Mouse (Mus musculus) neural tube, embryonic 13.5 days (tissue): ENCODE data around the gene Cyth3. TPM values are rescaled to one million over a fixed set of nuclear protein-coding genes. Genes with fewer than 3 reads are reported as not detected.

Experiments used
- ATAC-seq: fragments of 200-750 bp; cut with Nextera tagmentation; 2 replicates; pipeline ENCODE4 v1.8.0; 2017; ENCODE audit warnings: low read depth, mild to moderate bottlenecking, moderate TSS enrichment, moderate library complexity
- H3K27ac ChIP-seq: fragments of 300-500 bp; sonication (generic); replicated peaks from 2 replicates; pipeline ENCODE4 v1.5.1; 2015; ENCODE audit warnings: moderate library complexity, mild to moderate bottlenecking, inconsistent platforms
- H3K27me3 ChIP-seq: fragments of 300-500 bp; sonication (generic); 2 replicates; pipeline ENCODE4 v1.6.1; 2015; ENCODE audit warnings: mild to moderate bottlenecking, inconsistent platforms
- H3K36me3 ChIP-seq: fragments of 300-500 bp; sonication (generic); 2 replicates; pipeline ENCODE4 v1.6.1; 2015; ENCODE audit warnings: mild to moderate bottlenecking, inconsistent platforms
- H3K4me1 ChIP-seq: fragments of 300-500 bp; sonication (generic); replicated peaks from 2 replicates; pipeline ENCODE4 v1.6.1; 2015; ENCODE audit warnings: inconsistent platforms
- H3K4me2 ChIP-seq: fragments of 300-500 bp; sonication (generic); 2 replicates; pipeline ENCODE4 v1.6.1; 2015; ENCODE audit warnings: inconsistent platforms, mild to moderate bottlenecking, moderate library complexity
- H3K4me3 ChIP-seq: fragments of 300-500 bp; sonication (generic); 2 replicates; pipeline ENCODE4 v1.5.1; 2015; ENCODE audit warnings: mild to moderate bottlenecking, inconsistent platforms
- H3K9ac ChIP-seq: fragments of 300-500 bp; sonication (generic); 2 replicates; pipeline ENCODE4 v1.6.1; 2015; ENCODE audit warnings: moderate library complexity, mild to moderate bottlenecking, inconsistent platforms
- H3K9me3 ChIP-seq: fragments of 300-500 bp; sonication (generic); 2 replicates; pipeline ENCODE4 v1.6.1; 2016; ENCODE audit warnings: inconsistent platforms
- WGBS: fragments of 180-500 bp; shearing (Covaris S2); methylation state at CpG from one replicate; pipeline ENCODE4 v1.1.7; 2015; 5-methylcytosine and 5-hydroxymethylcytosine counted together
- polyA plus RNA-seq: library from polyadenylated mRNA; unstranded; fragments of >200 nt; fragmentation: Nextera tagmentation; extraction: Ambion mirVana; gene quantifications from 2 replicates; pipeline ENCODE4 v1.2.1, GENCODE M21; 2015

Cyth3 gene
- polyA plus RNA-seq, 1 experiment from 2014 or later = 43.1 TPM

DNA sequence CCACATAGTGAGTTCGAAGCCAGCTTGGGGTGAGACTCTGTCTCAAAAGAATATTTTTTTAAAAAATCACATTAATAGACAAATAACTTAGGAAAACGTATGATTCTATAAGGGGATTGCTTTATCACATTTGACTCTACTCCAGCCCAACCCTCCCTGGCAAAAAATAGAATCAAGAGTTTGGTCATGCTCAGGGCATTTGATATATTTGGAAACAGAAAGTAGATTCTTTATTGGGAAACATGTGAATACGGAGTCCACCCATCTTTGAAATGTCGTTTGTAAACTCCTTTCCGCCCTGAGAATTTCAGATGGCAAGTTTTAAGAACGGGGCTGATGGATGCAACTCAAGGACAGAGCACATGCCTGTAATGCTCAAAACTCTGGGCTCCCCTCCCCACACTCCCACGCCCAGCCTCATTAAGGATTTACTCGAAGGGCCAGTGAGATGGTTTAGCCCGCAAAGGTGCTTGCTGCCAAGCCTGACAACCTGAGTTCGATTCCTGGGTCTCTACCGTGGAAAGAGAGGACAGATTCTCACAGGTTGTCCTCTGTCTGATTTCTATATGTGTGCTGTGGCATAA is 28.6 kb upstream of the Cyth3 start:
- 91% methylated on average over 11 of the region's 11 CpGs for WGBS

GRCm38 (mm10) chr5:143594291-143595065 is 27.8 kb upstream of the Cyth3 start:
- no peak for ATAC-seq
- 84% methylated on average over 3 of the region's 3 CpGs for WGBS
- Histone ChIP-seq H3K4me3 (no peak overlapping the region), H3K4me1 (no peaks in the 10 kb centered on the region; the same call in 1 of the 2 replicates), H3K4me2 (no peak overlapping the region), H3K9ac (no peak overlapping the region), H3K9me3 (0 out of 2 replicates have a peak, but pooled peaks cover 5% of the 10 kb centered on the region), H3K36me3 (no peaks in the 10 kb centered on the region), H3K27me3 (no peaks in the 10 kb centered on the region), H3K27ac (no peak overlapping the region)

More for the DNA sequence above, 28.6 kb upstream of the Cyth3 start:
- H3K27ac ChIP-seq = no peak overlapping the region
- H3K36me3 ChIP-seq = no peaks in the 10 kb centered on the region
- no peak overlapping the region for H3K4me3 ChIP-seq
- no peak overlapping the region for H3K9ac ChIP-seq
- H3K9me3 ChIP-seq = 0 out of 2 replicates have a peak, but pooled peaks cover 5% of the 10 kb centered on the region
- H3K4me1 ChIP-seq = peaks cover 2% of the 10 kb centered on the region; the same call in 1 of the 2 replicates
- H3K4me2 ChIP-seq = no peak overlapping the region
- no peaks in the 10 kb centered on the region for H3K27me3 ChIP-seq
- ATAC-seq = no peak

- no peak overlapping the region for H3K9ac ChIP-seq
- WGBS = 74% methylated on average over 10 of the region's 10 CpGs
Observed at GRCm38 (mm10) chr5:143602051-143602450, 20.2 kb upstream of the Cyth3 start.

DNA sequence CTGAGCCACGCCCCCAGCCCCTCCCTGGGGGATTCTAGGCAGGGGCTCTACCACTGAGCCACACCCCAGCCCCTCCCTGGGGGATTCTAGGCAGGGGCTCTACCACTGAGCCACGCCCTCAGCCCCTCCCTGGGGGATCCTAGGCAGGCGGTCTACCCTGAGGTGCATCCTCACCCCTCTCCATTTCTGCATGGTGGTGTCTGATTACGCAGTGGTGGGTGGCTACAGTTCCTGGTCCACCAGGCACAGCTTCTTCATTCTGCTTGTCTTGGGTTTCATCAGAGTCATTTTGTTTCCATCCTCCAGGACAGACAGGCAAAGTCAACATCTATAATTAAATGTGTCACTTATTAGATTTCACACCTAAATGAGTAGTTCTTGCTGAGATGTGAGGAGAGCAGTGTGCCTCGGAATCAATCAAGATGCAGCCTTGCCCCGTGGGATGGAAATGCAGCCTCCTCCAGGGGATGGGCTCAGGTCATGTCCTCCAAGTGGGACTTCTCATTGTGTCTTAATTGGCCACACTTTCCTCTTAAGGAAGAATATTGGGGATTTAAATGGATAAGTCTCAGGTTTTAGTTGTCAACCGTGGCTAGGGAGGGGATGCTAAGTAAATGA is 18.0 kb upstream of the Cyth3 start:
- Histone ChIP-seq H3K4me1 (no peaks in the 10 kb centered on the region), H3K27ac (no peak overlapping the region), H3K9me3 (no peaks in the 10 kb centered on the region), H3K27me3 (no peaks in the 10 kb centered on the region), H3K4me3 (no peak overlapping the region), H3K9ac (no peak overlapping the region), H3K4me2 (no peak overlapping the region), H3K36me3 (no peaks in the 10 kb centered on the region)
- WGBS = 75% methylated on average over 6 of the region's 7 CpGs
- ATAC-seq = no peak

More at GRCm38 (mm10) chr5:143602051-143602450, 20.2 kb upstream of the Cyth3 start:
- no peak for ATAC-seq
- no peaks in the 10 kb centered on the region for H3K36me3 ChIP-seq
- H3K9me3 ChIP-seq = 0 out of 2 replicates have a peak, but pooled peaks cover 5% of the 10 kb centered on the region
- no peak overlapping the region for H3K27ac ChIP-seq
- H3K4me2 ChIP-seq = no peak overlapping the region
- no peak overlapping the region for H3K4me3 ChIP-seq
- no peaks in the 10 kb centered on the region for H3K4me1 ChIP-seq
- no peaks in the 10 kb centered on the region for H3K27me3 ChIP-seq

- H3K27ac ChIP-seq = no peak overlapping the region
- 76% methylated on average over 10 of the region's 10 CpGs for WGBS
- no peak for ATAC-seq
- no peaks in the 10 kb centered on the region for H3K4me1 ChIP-seq
- H3K4me3 ChIP-seq = no peak overlapping the region
- H3K9ac ChIP-seq = no peak overlapping the region
- no peak overlapping the region for H3K4me2 ChIP-seq
- H3K9me3 ChIP-seq = no peaks in the 10 kb centered on the region
- no peaks in the 10 kb centered on the region for H3K27me3 ChIP-seq
- H3K36me3 ChIP-seq = no peaks in the 10 kb centered on the region
Observed at GRCm38 (mm10) chr5:143606756-143607155, 15.5 kb upstream of the Cyth3 start.

- 89% methylated on average over 10 of the region's 10 CpGs for WGBS
- Histone ChIP-seq H3K27me3 (no peaks in the 10 kb centered on the region), H3K9me3 (no peaks in the 10 kb centered on the region), H3K9ac (no peak overlapping the region), H3K4me2 (no peak overlapping the region), H3K27ac (no peak overlapping the region), H3K36me3 (no peaks in the 10 kb centered on the region), H3K4me1 (no peaks in the 10 kb centered on the region), H3K4me3 (no peak overlapping the region)
- ATAC-seq = no peak
Observed at GRCm38 (mm10) chr5:143608175-143608574, 14.1 kb upstream of the Cyth3 start.

GRCm38 (mm10) chr5:143611954-143612353 is 10.3 kb upstream of the Cyth3 start:
- WGBS = 80% methylated on average over 7 of the region's 7 CpGs
- no peaks in the 10 kb centered on the region for H3K9me3 ChIP-seq
- H3K9ac ChIP-seq = no peak overlapping the region
- H3K4me2 ChIP-seq = no peak overlapping the region
- H3K27me3 ChIP-seq = no peaks in the 10 kb centered on the region
- H3K27ac ChIP-seq = no peak overlapping the region
- H3K4me1 ChIP-seq = no peaks in the 10 kb centered on the region
- no peak for ATAC-seq
- H3K4me3 ChIP-seq = no peak overlapping the region
- H3K36me3 ChIP-seq = no peaks in the 10 kb centered on the region

- no peaks in the 10 kb centered on the region for H3K4me1 ChIP-seq
- no peak overlapping the region for H3K4me3 ChIP-seq
- no peaks in the 10 kb centered on the region for H3K36me3 ChIP-seq
- no peaks in the 10 kb centered on the region for H3K9me3 ChIP-seq
- H3K4me2 ChIP-seq = no peak overlapping the region
- no peak overlapping the region for H3K27ac ChIP-seq
- no peak overlapping the region for H3K9ac ChIP-seq
- no peak for ATAC-seq
- 78% methylated on average over 4 of the region's 4 CpGs for WGBS
- no peaks in the 10 kb centered on the region for H3K27me3 ChIP-seq
Observed at GRCm38 (mm10) chr5:143613265-143613664, 9.0 kb upstream of the Cyth3 start.

- no peaks in the 10 kb centered on the region for H3K4me1 ChIP-seq
- no peak overlapping the region for H3K9ac ChIP-seq
- no peak overlapping the region for H3K4me2 ChIP-seq
- no peaks in the 10 kb centered on the region for H3K27me3 ChIP-seq
- ATAC-seq = no peak
- no peak overlapping the region for H3K4me3 ChIP-seq
- H3K9me3 ChIP-seq = no peaks in the 10 kb centered on the region
- H3K27ac ChIP-seq = no peak overlapping the region
- WGBS = 71% methylated on average over 5 of the region's 5 CpGs
- no peaks in the 10 kb centered on the region for H3K36me3 ChIP-seq
Observed at GRCm38 (mm10) chr5:143614519-143614918, 7.7 kb upstream of the Cyth3 start.

GRCm38 (mm10) chr5:143615353-143615752 is 6.9 kb upstream of the Cyth3 start:
- H3K36me3 ChIP-seq = no peaks in the 10 kb centered on the region
- no peak overlapping the region for H3K4me2 ChIP-seq
- no peak for ATAC-seq
- WGBS = 75% methylated on average over 2 of the region's 2 CpGs
- H3K4me1 ChIP-seq = peaks cover 3% of the 10 kb centered on the region
- no peaks in the 10 kb centered on the region for H3K9me3 ChIP-seq
- no peak overlapping the region for H3K27ac ChIP-seq
- H3K9ac ChIP-seq = no peak overlapping the region
- H3K27me3 ChIP-seq = no peaks in the 10 kb centered on the region
- H3K4me3 ChIP-seq = no peak overlapping the region

GRCm38 (mm10) chr5:143616116-143616515 is 6.1 kb upstream of the Cyth3 start:
- H3K27ac ChIP-seq = no peak overlapping the region
- 92% methylated on average over 4 of the region's 4 CpGs for WGBS
- ATAC-seq = no peak
- H3K4me1 ChIP-seq = peaks cover 10% of the 10 kb centered on the region
- H3K9me3 ChIP-seq = no peaks in the 10 kb centered on the region
- H3K4me2 ChIP-seq = no peak overlapping the region
- no peaks in the 10 kb centered on the region for H3K36me3 ChIP-seq
- no peak overlapping the region for H3K4me3 ChIP-seq
- H3K27me3 ChIP-seq = no peaks in the 10 kb centered on the region
- H3K9ac ChIP-seq = no peak overlapping the region

- no peak overlapping the region for H3K9ac ChIP-seq
- no peak overlapping the region for H3K27ac ChIP-seq
- no peaks in the 10 kb centered on the region for H3K36me3 ChIP-seq
- ATAC-seq = no peak
- no peaks in the 10 kb centered on the region for H3K9me3 ChIP-seq
- H3K4me1 ChIP-seq = peaks cover 17% of the 10 kb centered on the region
- H3K4me2 ChIP-seq = no peak overlapping the region
- H3K4me3 ChIP-seq = no peak overlapping the region
- 89% methylated on average over 3 of the region's 3 CpGs for WGBS
- no peaks in the 10 kb centered on the region for H3K27me3 ChIP-seq
Observed at GRCm38 (mm10) chr5:143616657-143617329, 5.5 kb upstream of the Cyth3 start.
